Mouse (Mus musculus): ENCODE data around the gene Gm5741. TPM values are rescaled to one million over a fixed set of nuclear protein-coding genes. Genes with fewer than 3 reads are reported as not detected.

The Gm5741 gene
- 0.48 and 1.4 TPM in 2 replicates for polyA plus RNA-seq (2012; rRNA removed)

DNA sequence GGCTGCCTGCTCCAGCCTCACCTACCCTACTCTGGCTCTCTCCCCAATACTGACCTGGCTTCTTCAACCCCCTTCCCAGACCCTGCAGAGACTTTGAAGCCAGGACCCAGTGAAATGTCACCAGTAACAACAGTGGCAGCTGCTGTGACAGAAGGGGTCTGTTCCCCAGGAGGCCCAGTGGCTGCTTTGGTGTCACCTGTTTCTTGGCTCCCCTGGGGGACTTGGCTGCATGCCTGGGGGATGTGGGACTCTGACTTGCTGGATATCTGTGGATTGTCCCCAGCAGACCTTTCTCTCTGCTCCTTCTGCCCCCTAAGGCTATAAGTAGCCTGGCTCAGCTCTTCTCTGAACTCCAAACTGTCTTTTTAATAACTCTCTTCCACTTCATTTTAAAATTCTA, at the start of gene Gm5741:
Gene Gm5741, minus strand, starts transcription at position 1 of the 400 bp plus-strand sequence.
- no peaks in the 10 kb centered on the region for H3K36me3 ChIP-seq (ENCODE audit: control insufficient read depth, insufficient read depth, low read length)
- peaks cover 3% of the 10 kb centered on the region; the same call in 1 of the 2 replicates for H3K4me1 ChIP-seq (ENCODE audit: control insufficient read depth, insufficient read depth, insufficient read length)
- DNase-seq (ENCODE audit: low read depth in 1 of 2, low spot score in 2 of 2), result no peak
- TF ChIP-seq CTCF (IDR thresholded peaks at IDR 0.05; ENCODE audit: extremely low read depth, insufficient read depth, insufficient read length, insufficient replicate concordance) (no peak), POLR2A (IDR thresholded peaks at IDR 0.05; ENCODE audit: low read depth, low read length) (no peak)
- H3K27me3 ChIP-seq (ENCODE audit: control insufficient read depth, insufficient read depth, low read length), result no peaks in the 10 kb centered on the region
- no peak within 1 kb of the TSS for H3K27ac ChIP-seq (ENCODE audit: insufficient read depth, low read length)
- no peak within 1 kb of the TSS for H3K4me3 ChIP-seq (ENCODE audit: extremely low read depth, insufficient read depth, insufficient read length)

GRCm38 (mm10) chr8:85116984-85117383, 49.2 kb upstream of the Gm5741 start:
- Histone ChIP-seq H3K4me3 (ENCODE audit: extremely low read depth, insufficient read depth, insufficient read length) (no peak overlapping the region), H3K36me3 (ENCODE audit: control insufficient read depth, insufficient read depth, low read length) (no peaks in the 10 kb centered on the region), H3K27me3 (ENCODE audit: control insufficient read depth, insufficient read depth, low read length) (no peaks in the 10 kb centered on the region), H3K4me1 (ENCODE audit: control insufficient read depth, insufficient read depth, insufficient read length) (no peaks in the 10 kb centered on the region), H3K27ac (ENCODE audit: insufficient read depth, low read length) (no peak overlapping the region)
- TF ChIP-seq CTCF (IDR thresholded peaks at IDR 0.05; ENCODE audit: extremely low read depth, insufficient read depth, insufficient read length, insufficient replicate concordance) (no peak), POLR2A (IDR thresholded peaks at IDR 0.05; ENCODE audit: low read depth, low read length) (no peak)
- no peak for DNase-seq (ENCODE audit: low read depth in 1 of 2, low spot score in 2 of 2)
- WGBS, result 90% methylated on average over 7 of the region's 7 CpGs

DNA sequence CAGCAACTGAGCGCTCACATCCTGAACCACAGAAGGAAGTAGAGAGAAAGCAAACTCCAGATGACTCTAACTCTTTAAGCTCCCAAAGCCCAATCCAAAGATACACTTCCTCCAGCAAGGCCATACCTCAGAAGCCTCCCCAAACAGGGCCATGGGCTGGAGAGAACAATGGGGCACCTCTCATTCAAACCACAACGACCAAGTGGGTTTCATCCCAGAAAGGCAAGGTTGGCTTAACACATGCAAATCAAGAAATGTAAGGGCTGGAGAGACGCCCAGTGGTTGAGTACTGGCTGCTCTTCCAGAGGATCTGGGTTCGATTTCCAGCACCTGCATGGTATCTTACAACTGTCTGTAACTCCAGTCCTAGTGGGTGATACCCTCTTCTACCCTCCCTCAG, 47.7 kb upstream of the Gm5741 start:
- no peak overlapping the region for H3K27ac ChIP-seq (ENCODE audit: insufficient read depth, low read length)
- WGBS, result 65% methylated on average over 4 of the region's 4 CpGs
- H3K36me3 ChIP-seq (ENCODE audit: control insufficient read depth, insufficient read depth, low read length), result no peaks in the 10 kb centered on the region
- no peaks in the 10 kb centered on the region for H3K27me3 ChIP-seq (ENCODE audit: control insufficient read depth, insufficient read depth, low read length)
- DNase-seq (ENCODE audit: low read depth in 1 of 2, low spot score in 2 of 2), result no peak
- no peaks in the 10 kb centered on the region for H3K4me1 ChIP-seq (ENCODE audit: control insufficient read depth, insufficient read depth, insufficient read length)
- TF ChIP-seq CTCF (IDR thresholded peaks at IDR 0.05; ENCODE audit: extremely low read depth, insufficient read depth, insufficient read length, insufficient replicate concordance) (no peak), POLR2A (IDR thresholded peaks at IDR 0.05; ENCODE audit: low read depth, low read length) (no peak)
- no peak overlapping the region for H3K4me3 ChIP-seq (ENCODE audit: extremely low read depth, insufficient read depth, insufficient read length)

DNA sequence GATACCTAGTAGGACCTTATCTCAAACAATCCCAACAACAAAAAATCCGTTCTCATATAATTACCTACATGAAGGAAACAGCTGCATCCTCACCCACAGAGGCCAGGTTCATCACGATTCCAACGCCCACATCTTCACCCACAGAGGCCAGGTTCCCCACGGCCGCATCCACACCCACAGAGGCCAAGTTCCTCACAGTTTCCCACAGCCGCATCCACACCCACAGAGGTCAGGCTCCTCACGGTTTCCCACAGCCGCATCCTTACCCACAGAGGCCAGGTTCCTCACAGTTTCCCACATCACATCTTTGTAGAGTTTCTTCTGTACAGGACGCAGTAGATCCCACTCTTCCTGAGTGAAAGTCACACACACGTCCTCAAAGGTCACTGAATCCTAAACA, 45.5 kb upstream of the Gm5741 start:
- no peaks in the 10 kb centered on the region for H3K27me3 ChIP-seq (ENCODE audit: control insufficient read depth, insufficient read depth, low read length)
- H3K4me1 ChIP-seq (ENCODE audit: control insufficient read depth, insufficient read depth, insufficient read length), result no peaks in the 10 kb centered on the region
- TF ChIP-seq POLR2A (IDR thresholded peaks at IDR 0.05; ENCODE audit: low read depth, low read length) (no peak), CTCF (IDR thresholded peaks at IDR 0.05; ENCODE audit: extremely low read depth, insufficient read depth, insufficient read length, insufficient replicate concordance) (no peak)
- DNase-seq (ENCODE audit: low read depth in 1 of 2, low spot score in 2 of 2), result no peak
- 82% methylated on average over 10 of the region's 10 CpGs for WGBS
- H3K27ac ChIP-seq (ENCODE audit: insufficient read depth, low read length), result no peak overlapping the region
- no peak overlapping the region for H3K4me3 ChIP-seq (ENCODE audit: extremely low read depth, insufficient read depth, insufficient read length)
- no peaks in the 10 kb centered on the region for H3K36me3 ChIP-seq (ENCODE audit: control insufficient read depth, insufficient read depth, low read length)

- no peaks in the 10 kb centered on the region for H3K27me3 ChIP-seq (ENCODE audit: control insufficient read depth, insufficient read depth, low read length)
- no peak for TF ChIP-seq CTCF (IDR thresholded peaks at IDR 0.05; ENCODE audit: extremely low read depth, insufficient read depth, insufficient read length, insufficient replicate concordance)
- TF ChIP-seq POLR2A (IDR thresholded peaks at IDR 0.05; ENCODE audit: low read depth, low read length), result no peak
- H3K27ac ChIP-seq (ENCODE audit: insufficient read depth, low read length), result no peak overlapping the region
- DNase-seq (ENCODE audit: low read depth in 1 of 2, low spot score in 2 of 2), result no peak
- H3K4me3 ChIP-seq (ENCODE audit: extremely low read depth, insufficient read depth, insufficient read length), result no peak overlapping the region
- H3K4me1 ChIP-seq (ENCODE audit: control insufficient read depth, insufficient read depth, insufficient read length), result no peaks in the 10 kb centered on the region
- H3K36me3 ChIP-seq (ENCODE audit: control insufficient read depth, insufficient read depth, low read length), result peaks cover 24% of the 10 kb centered on the region
- WGBS, result 67% methylated on average over 4 of the region's 4 CpGs
Measured at GRCm38 (mm10) chr8:85100076-85100665, 32.4 kb upstream of the Gm5741 start.

DNA sequence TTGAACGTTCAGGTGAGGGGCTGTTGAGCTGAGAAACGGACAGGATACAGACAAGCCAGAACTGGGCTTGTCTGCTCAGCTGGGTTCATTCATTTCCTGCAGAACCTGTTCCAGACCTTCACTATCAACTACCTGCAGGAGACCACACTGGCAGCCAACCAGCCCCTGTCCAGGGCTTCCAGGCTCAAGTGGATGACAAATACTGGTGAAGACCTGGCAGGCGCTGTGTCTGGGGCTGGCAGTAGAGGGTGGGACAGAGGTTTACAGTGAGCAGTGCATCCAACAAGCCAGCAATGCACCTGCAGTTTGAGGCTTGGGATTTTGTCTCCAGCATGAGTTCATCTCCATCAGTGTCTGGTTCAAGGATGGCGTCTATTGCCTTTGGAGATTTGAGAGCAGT, 29.1 kb upstream of the Gm5741 start:
- TF ChIP-seq CTCF (IDR thresholded peaks at IDR 0.05; ENCODE audit: extremely low read depth, insufficient read depth, insufficient read length, insufficient replicate concordance) (no peak), POLR2A (IDR thresholded peaks at IDR 0.05; ENCODE audit: low read depth, low read length) (no peak)
- no peak overlapping the region for H3K4me3 ChIP-seq (ENCODE audit: extremely low read depth, insufficient read depth, insufficient read length)
- H3K36me3 ChIP-seq (ENCODE audit: control insufficient read depth, insufficient read depth, low read length), result peaks cover 50% of the 10 kb centered on the region
- DNase-seq (ENCODE audit: low read depth in 1 of 2, low spot score in 2 of 2), result no peak
- 88% methylated on average over 4 of the region's 4 CpGs for WGBS
- H3K27ac ChIP-seq (ENCODE audit: insufficient read depth, low read length), result no peak overlapping the region
- no peaks in the 10 kb centered on the region for H3K4me1 ChIP-seq (ENCODE audit: control insufficient read depth, insufficient read depth, insufficient read length)
- H3K27me3 ChIP-seq (ENCODE audit: control insufficient read depth, insufficient read depth, low read length), result no peaks in the 10 kb centered on the region

- TF ChIP-seq POLR2A (IDR thresholded peaks at IDR 0.05; ENCODE audit: low read depth, low read length) (no peak), CTCF (IDR thresholded peaks at IDR 0.05; ENCODE audit: extremely low read depth, insufficient read depth, insufficient read length, insufficient replicate concordance) (no peak)
- no peaks in the 10 kb centered on the region for H3K27me3 ChIP-seq (ENCODE audit: control insufficient read depth, insufficient read depth, low read length)
- H3K36me3 ChIP-seq (ENCODE audit: control insufficient read depth, insufficient read depth, low read length), result peaks cover 55% of the 10 kb centered on the region
- no peaks in the 10 kb centered on the region for H3K4me1 ChIP-seq (ENCODE audit: control insufficient read depth, insufficient read depth, insufficient read length)
- no peak overlapping the region for H3K4me3 ChIP-seq (ENCODE audit: extremely low read depth, insufficient read depth, insufficient read length)
- H3K27ac ChIP-seq (ENCODE audit: insufficient read depth, low read length), result no peak overlapping the region
- 97% methylated on average over 16 of the region's 16 CpGs for WGBS
- no peak for DNase-seq (ENCODE audit: low read depth in 1 of 2, low spot score in 2 of 2)
Measured at GRCm38 (mm10) chr8:85096196-85096595, 28.4 kb upstream of the Gm5741 start.

Data from spleen, adult 2 months (tissue).